Mouse (Mus musculus) liver, embryonic 16.5 days (tissue): ENCODE data around the gene Kif6. TPM values are rescaled to one million over a fixed set of nuclear protein-coding genes. Genes with fewer than 3 reads are reported as not detected.

Source experiments
- ATAC-seq: fragments of 200-750 bp; cut with Nextera tagmentation; 2 replicates; pipeline ENCODE4 v1.8.0; 2017; ENCODE audit warnings: low read depth, mild to moderate bottlenecking, moderate number of reproducible peaks, moderate library complexity
- H3K27ac ChIP-seq: fragments of 300-500 bp; sonication (generic); 2 replicates; pipeline ENCODE4 v1.5.1; 2014; ENCODE audit warnings: mild to moderate bottlenecking, low read length
- H3K27me3 ChIP-seq: fragments of 300-500 bp; sonication (generic); 2 replicates; pipeline ENCODE4 v1.6.1; 2014; ENCODE audit warnings: low read depth, low read length, mixed read lengths; ENCODE audit not compliant: control insufficient read depth, insufficient read depth
- H3K36me3 ChIP-seq: fragments of 300-500 bp; sonication (generic); 2 replicates; pipeline ENCODE4 v1.6.1; 2014; ENCODE audit warnings: mild to moderate bottlenecking; ENCODE audit not compliant: control insufficient read depth, insufficient read depth
- H3K4me1 ChIP-seq: fragments of 300-500 bp; sonication (generic); 2 replicates; pipeline ENCODE4 v1.6.1; 2014; ENCODE audit warnings: low read depth, low read length, mixed read lengths; ENCODE audit not compliant: control insufficient read depth
- H3K4me2 ChIP-seq: fragments of 300-500 bp; sonication (generic); 2 replicates; pipeline ENCODE4 v1.6.1; 2014; ENCODE audit warnings: low read depth, low read length, mixed read lengths
- H3K4me3 ChIP-seq: fragments of 300-500 bp; sonication (generic); 2 replicates; pipeline ENCODE4 v1.5.1; 2014; ENCODE audit warnings: low read depth, mild to moderate bottlenecking, low read length
- H3K9ac ChIP-seq: fragments of 300-500 bp; sonication (generic); 2 replicates; pipeline ENCODE4 v1.6.1; 2014; ENCODE audit warnings: low read depth, low read length
- H3K9me3 ChIP-seq: fragments of 300-500 bp; sonication (generic); replicated peaks from 2 replicates; pipeline ENCODE4 v1.6.1; 2016; ENCODE audit warnings: low read length; ENCODE audit not compliant: control insufficient read depth
- WGBS: fragments of 180-500 bp; shearing (Covaris S2); extraction: QIAGEN DNeasy Blood & Tissue Kit; methylation state at CpG from one replicate; pipeline ENCODE4 v1.1.7; 2014; ENCODE audit not compliant: insufficient replicate concordance; 5-methylcytosine and 5-hydroxymethylcytosine counted together
- polyA plus RNA-seq: library from polyadenylated mRNA; unstranded; fragments of >200 nt; fragmentation: Nextera tagmentation; extraction: Ambion mirVana; gene quantifications from 2 replicates; pipeline ENCODE4 v1.2.1, GENCODE M21; 2015

Kif6 gene
- polyA plus RNA-seq: 0.05 and 0.11 TPM in 2 replicates

GRCm38 (mm10) chr17:49614577-49615235 lies at the start of gene Kif6:
Gene Kif6 (plus strand): TSS chr17:49615136.
- peak within 1 kb of the TSS; percentile 60 for H3K4me2 ChIP-seq
- H3K9ac ChIP-seq: no peak within 1 kb of the TSS
- H3K4me3 ChIP-seq: peak within 1 kb of the TSS; percentile 47
- peak; percentile 61; the same call in 1 of the 2 replicates for ATAC-seq
- no peaks in the 10 kb centered on the region; the same call in 1 of the 2 replicates for H3K27me3 ChIP-seq
- 2% methylated on average over 27 of the region's 27 CpGs for WGBS
- no peak within 1 kb of the TSS for H3K27ac ChIP-seq
- no peaks in the 10 kb centered on the region for H3K36me3 ChIP-seq
- no peaks in the 10 kb centered on the region for H3K4me1 ChIP-seq
- no peaks in the 10 kb centered on the region for H3K9me3 ChIP-seq

GRCm38 (mm10) chr17:49568717-49569116 lies 46.2 kb upstream of the Kif6 start:
- H3K27me3 ChIP-seq: peaks cover 16% of the 10 kb centered on the region
- H3K27ac ChIP-seq: no peak overlapping the region
- WGBS: 49% methylated on average over 8 of the region's 8 CpGs
- no peaks in the 10 kb centered on the region for H3K4me1 ChIP-seq
- no peaks in the 10 kb centered on the region for H3K36me3 ChIP-seq
- ATAC-seq: no peak
- no peak overlapping the region for H3K9ac ChIP-seq
- no peaks in the 10 kb centered on the region for H3K9me3 ChIP-seq
- H3K4me2 ChIP-seq: no peak overlapping the region
- H3K4me3 ChIP-seq: no peak overlapping the region

DNA sequence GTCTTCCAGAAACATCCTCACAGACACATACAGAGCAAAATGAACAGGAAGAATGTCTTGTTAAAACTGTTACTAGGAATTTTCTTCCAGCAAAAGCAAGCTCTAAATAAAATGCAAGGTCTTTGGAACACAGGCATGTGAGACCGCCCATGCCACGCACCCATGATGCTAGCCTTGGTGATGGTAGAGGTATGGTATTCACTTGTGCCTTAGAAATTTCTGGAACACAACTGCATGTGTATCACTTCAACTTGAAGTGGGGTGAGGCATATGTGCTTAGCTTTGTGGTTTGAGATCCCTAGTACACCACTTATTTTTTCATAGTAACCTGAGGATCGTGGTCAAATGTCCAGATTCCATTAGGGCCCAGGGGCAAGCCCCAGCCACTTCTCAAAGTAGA lies 37.6 kb upstream of the Kif6 start:
- Histone ChIP-seq H3K27ac (no peak overlapping the region), H3K9me3 (no peaks in the 10 kb centered on the region), H3K4me3 (no peak overlapping the region), H3K27me3 (no peaks in the 10 kb centered on the region), H3K36me3 (no peaks in the 10 kb centered on the region), H3K4me2 (no peak overlapping the region), H3K4me1 (no peaks in the 10 kb centered on the region), H3K9ac (no peak overlapping the region)
- no peak for ATAC-seq
- 69% methylated on average over 3 of the region's 3 CpGs for WGBS

DNA sequence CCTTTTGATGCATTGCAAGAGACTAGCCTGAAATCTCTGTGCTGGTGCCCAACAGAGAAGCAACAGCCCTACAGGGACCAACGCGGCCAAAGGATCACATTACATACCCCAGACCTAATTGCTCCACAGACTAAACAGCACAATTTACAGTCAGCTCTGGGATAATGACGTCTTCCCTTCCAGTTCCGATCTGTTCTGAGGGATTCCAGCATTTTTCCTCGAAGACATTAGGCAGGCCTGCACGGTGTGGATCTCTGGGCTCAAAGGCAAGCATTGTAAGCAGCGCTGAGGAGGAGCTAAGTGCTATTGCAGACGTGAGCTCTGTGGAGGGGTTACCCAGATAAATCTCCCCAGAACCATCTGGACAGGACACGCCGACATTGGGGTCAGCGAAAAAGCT lies 32.5 kb upstream of the Kif6 start:
- Histone ChIP-seq H3K27me3 (no peaks in the 10 kb centered on the region), H3K27ac (no peak overlapping the region), H3K36me3 (no peaks in the 10 kb centered on the region), H3K9me3 (no peaks in the 10 kb centered on the region), H3K4me1 (no peaks in the 10 kb centered on the region), H3K4me3 (no peak overlapping the region), H3K9ac (no peak overlapping the region), H3K4me2 (no peak overlapping the region)
- WGBS: 42% methylated on average over 11 of the region's 11 CpGs
- ATAC-seq: no peak

DNA sequence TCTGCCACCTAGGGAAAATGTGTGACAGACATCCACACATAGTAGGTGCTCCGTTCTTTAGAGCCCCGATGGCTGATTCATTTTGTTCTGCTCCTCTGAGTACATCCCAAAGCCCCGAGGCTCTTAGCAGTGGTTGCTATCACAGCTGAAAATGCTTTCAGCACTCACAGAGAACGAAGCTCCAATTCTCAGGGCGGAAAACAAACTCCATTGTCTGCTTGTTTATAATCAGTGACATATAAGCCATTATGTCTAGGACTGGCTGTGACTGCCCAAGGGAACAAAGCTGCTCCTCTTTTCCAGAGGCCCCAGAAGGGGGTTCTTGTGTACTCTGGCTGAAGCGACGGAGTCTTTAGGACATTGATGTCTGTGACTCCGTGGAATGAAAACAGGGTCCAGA lies 24.9 kb upstream of the Kif6 start:
- 56% methylated on average over 8 of the region's 8 CpGs for WGBS
- Histone ChIP-seq H3K9ac (no peak overlapping the region), H3K9me3 (no peaks in the 10 kb centered on the region), H3K4me2 (no peak overlapping the region), H3K4me3 (no peak overlapping the region), H3K27me3 (no peaks in the 10 kb centered on the region), H3K4me1 (no peaks in the 10 kb centered on the region), H3K27ac (no peak overlapping the region), H3K36me3 (no peaks in the 10 kb centered on the region)
- ATAC-seq: no peak

GRCm38 (mm10) chr17:49605397-49605796 lies 9.5 kb upstream of the Kif6 start:
- Histone ChIP-seq H3K4me2 (no peak overlapping the region), H3K4me1 (no peaks in the 10 kb centered on the region), H3K4me3 (no peak overlapping the region), H3K9me3 (no peaks in the 10 kb centered on the region), H3K27ac (no peak overlapping the region), H3K27me3 (no peaks in the 10 kb centered on the region), H3K36me3 (no peaks in the 10 kb centered on the region), H3K9ac (no peak overlapping the region)
- no peak for ATAC-seq
- 44% methylated on average over 4 of the region's 4 CpGs for WGBS

- H3K4me2 ChIP-seq: no peak overlapping the region
- H3K9ac ChIP-seq: no peak overlapping the region
- WGBS: 56% methylated on average over 7 of the region's 7 CpGs
Measured at GRCm38 (mm10) chr17:49607351-49608027, 7.4 kb upstream of the Kif6 start.

DNA sequence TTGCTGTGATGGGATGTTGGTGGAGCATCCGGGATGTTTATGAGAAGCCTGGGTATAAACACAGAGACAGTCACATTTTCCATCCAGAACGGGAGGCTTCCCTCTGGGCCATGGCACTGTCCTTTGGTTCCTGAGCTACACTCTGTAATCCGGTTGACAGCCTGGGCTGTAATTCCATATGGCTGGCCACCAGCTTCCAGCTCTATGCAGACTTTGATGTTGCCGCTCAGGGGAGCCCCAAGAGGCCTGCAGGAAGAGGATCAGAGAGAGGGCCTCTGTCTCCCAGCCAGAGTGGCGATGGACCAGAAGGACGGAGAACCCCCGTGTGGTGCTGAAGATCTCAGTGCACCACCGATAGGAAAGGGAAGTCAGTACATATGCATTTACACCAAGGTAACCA lies 4.6 kb upstream of the Kif6 start:
- no peak for ATAC-seq
- 29% methylated on average over 8 of the region's 8 CpGs for WGBS
- no peak overlapping the region for H3K9ac ChIP-seq
- H3K27me3 ChIP-seq: no peaks in the 10 kb centered on the region; the same call in 1 of the 2 replicates
- no peaks in the 10 kb centered on the region for H3K9me3 ChIP-seq
- H3K36me3 ChIP-seq: no peaks in the 10 kb centered on the region
- H3K27ac ChIP-seq: no peak overlapping the region
- H3K4me1 ChIP-seq: no peaks in the 10 kb centered on the region
- H3K4me3 ChIP-seq: no peak overlapping the region
- H3K4me2 ChIP-seq: no peak overlapping the region

More at GRCm38 (mm10) chr17:49607351-49608027, 7.4 kb upstream of the Kif6 start:
- ATAC-seq: no peak
- no peaks in the 10 kb centered on the region for H3K27me3 ChIP-seq
- H3K36me3 ChIP-seq: no peaks in the 10 kb centered on the region
- H3K9me3 ChIP-seq: no peaks in the 10 kb centered on the region
- no peak overlapping the region for H3K4me3 ChIP-seq
- no peak overlapping the region for H3K27ac ChIP-seq
- no peaks in the 10 kb centered on the region for H3K4me1 ChIP-seq

GRCm38 (mm10) chr17:49615241-49615651 lies 310 bp downstream of the Kif6 start:
- no peaks in the 10 kb centered on the region for H3K4me1 ChIP-seq
- H3K4me2 ChIP-seq: peak overlapping the region; percentile 60
- no peak overlapping the region for H3K27ac ChIP-seq
- under 1% methylated on average over 26 of the region's 26 CpGs for WGBS
- H3K9me3 ChIP-seq: no peaks in the 10 kb centered on the region
- peak overlapping the region; percentile 47 for H3K4me3 ChIP-seq
- peak; percentile 30; the same call in 1 of the 2 replicates for ATAC-seq
- no peaks in the 10 kb centered on the region for H3K36me3 ChIP-seq
- no peaks in the 10 kb centered on the region; the same call in 1 of the 2 replicates for H3K27me3 ChIP-seq
- H3K9ac ChIP-seq: no peak overlapping the region
